Mouse (Mus musculus): ENCODE measurements around the gene 4930562C15Rik. TPM values are rescaled to one million over a fixed set of nuclear protein-coding genes. Genes with fewer than 3 reads are reported as not detected.

4930562C15Rik gene
- total and polyA plus RNA-seq, 3 experiments, result 0.12 to 0.21 TPM; not detected in 1

DNA sequence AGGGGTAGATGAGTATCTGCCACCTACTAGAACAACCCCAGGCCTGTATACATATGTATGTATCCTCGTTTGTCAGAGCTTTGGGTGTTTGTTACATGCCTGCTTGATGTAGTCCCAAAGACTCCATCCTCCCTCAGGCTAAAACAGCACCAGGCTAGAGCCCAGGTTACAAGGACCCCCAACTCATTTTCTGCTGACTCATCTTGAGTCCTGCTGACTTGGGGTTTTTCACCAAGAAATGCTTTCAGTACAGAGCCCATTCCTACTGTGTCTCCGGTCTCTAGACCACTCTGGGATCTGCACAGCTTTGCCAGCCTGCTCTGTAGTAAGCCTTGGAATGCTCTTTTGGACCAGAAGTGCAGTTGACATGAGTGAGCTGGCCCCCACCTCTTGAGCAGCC, 81.4 kb downstream of the 4930562C15Rik start:
- no peak overlapping the region for H3K27ac ChIP-seq (ENCODE audit: control insufficient read depth, low read depth, low read length)
- no peaks in the 10 kb centered on the region for H3K27me3 ChIP-seq (ENCODE audit: control insufficient read depth in 1 of 2, insufficient read depth in 2 of 2, low read length in 2 of 2)
- no peaks in the 10 kb centered on the region for H3K79me2 ChIP-seq (ENCODE audit: control insufficient read depth, insufficient read depth, low read length, poor library complexity)
- no peaks in the 10 kb centered on the region for H3K4me1 ChIP-seq (ENCODE audit: control insufficient read depth in 1 of 2, insufficient read depth in 2 of 2, low read length in 2 of 2)
- TF ChIP-seq MAFK (IDR thresholded peaks at IDR 0.05; ENCODE audit: borderline replicate concordance, low read depth, low read length), result 0 out of 2 replicates have a peak, but pooled peaks have one; percentile 26
- TF ChIP-seq MYC (IDR thresholded peaks at IDR 0.05; ENCODE audit: low read depth, low read length), result no peak
- TF ChIP-seq ZNF384 (IDR thresholded peaks at IDR 0.05; ENCODE audit: low read depth, low read length), result no peak
- no peak for TF ChIP-seq ZMIZ1 (IDR thresholded peaks at IDR 0.05; ENCODE audit: low read depth, low read length)
- no peak for DNase-seq (ENCODE audit: low read depth, low spot score)
- H3K4me3 ChIP-seq (ENCODE audit: control insufficient read depth in 1 of 2, insufficient read depth in 1 of 2, low read depth in 2 of 2, low read length in 2 of 2), result no peak overlapping the region
- no peaks in the 10 kb centered on the region; a peak in 1 of 4 replicates for H3K36me3 ChIP-seq (ENCODE audit: control insufficient read depth in 1 of 2, insufficient read depth in 2 of 2, low read length in 2 of 2)
- no peaks in the 10 kb centered on the region for H3K9me3 ChIP-seq (replicated peaks; ENCODE audit: insufficient read depth, low read length)
- no peak overlapping the region for H3K9ac ChIP-seq (ENCODE audit: control insufficient read depth, low read depth, low read length, poor library complexity, severe bottlenecking)

Other genes starting within 250 kb of the 4930562C15Rik start
- gene Glis2, start 240.7 kb upstream of the 4930562C15Rik start, total RNA-seq (2012; rRNA removed), result 0.42 and 0.62 TPM in 2 replicates
- 1 to 10 TPM in 1 of 2 experiments, not detected in 1; 5.0 TPM for gene Glis2, start 240.7 kb upstream of the 4930562C15Rik start, polyA plus RNA-seq (2012; ENCODE audit: insufficient read depth in 1 of 2, insufficient read length in 2 of 2, low read depth in 1 of 2, low replicate concordance in 2 of 2, missing spikeins in 1 of 2)
- 115 and 121 TPM in 2 replicates for gene Pam16, start 210.4 kb upstream of the 4930562C15Rik start, total RNA-seq (2012; rRNA removed)
- gene Pam16, start 210.4 kb upstream of the 4930562C15Rik start, polyA plus RNA-seq (2012; ENCODE audit: insufficient read depth in 1 of 2, insufficient read length in 2 of 2, low read depth in 1 of 2, low replicate concordance in 2 of 2, missing spikeins in 1 of 2), result 10 to 100 TPM in 1 of 2 experiments, not detected in 1; 13.6 TPM
- gene Vasn, start 195.5 kb upstream of the 4930562C15Rik start, total RNA-seq (2012; rRNA removed), result 0.16 and 0.19 TPM in 2 replicates
- 1 to 10 TPM in 1 of 2 experiments, not detected in 1; 3.1 TPM for gene Vasn, start 195.5 kb upstream of the 4930562C15Rik start, polyA plus RNA-seq (2012; ENCODE audit: insufficient read depth in 1 of 2, insufficient read length in 2 of 2, low read depth in 1 of 2, low replicate concordance in 2 of 2, missing spikeins in 1 of 2)
- gene Dnaja3, start 195.4 kb upstream of the 4930562C15Rik start, total RNA-seq (2012; rRNA removed), result 90.7 and 94.3 TPM in 2 replicates
- gene Dnaja3, start 195.4 kb upstream of the 4930562C15Rik start, polyA plus RNA-seq (2012; ENCODE audit: insufficient read depth in 1 of 2, insufficient read length in 2 of 2, low read depth in 1 of 2, low replicate concordance in 2 of 2, missing spikeins in 1 of 2), result 10 to 100 TPM in 1 of 2 experiments, not detected in 1; 91.8 TPM
- 9.8 and 11.5 TPM in 2 replicates for gene Coro7, start 155.6 kb upstream of the 4930562C15Rik start, total RNA-seq (2012; rRNA removed)
- 10 to 100 TPM in 1 of 2 experiments, not detected in 1; 38.3 TPM for gene Coro7, start 155.6 kb upstream of the 4930562C15Rik start, polyA plus RNA-seq (2012; ENCODE audit: insufficient read depth in 1 of 2, insufficient read length in 2 of 2, low read depth in 1 of 2, low replicate concordance in 2 of 2, missing spikeins in 1 of 2)
- 50.6 and 60.4 TPM in 2 replicates for gene Nmral1, start 116.1 kb upstream of the 4930562C15Rik start, total RNA-seq (2012; rRNA removed)
- gene Nmral1, start 116.1 kb upstream of the 4930562C15Rik start, polyA plus RNA-seq (2012; ENCODE audit: insufficient read depth in 1 of 2, insufficient read length in 2 of 2, low read depth in 1 of 2, low replicate concordance in 2 of 2, missing spikeins in 1 of 2), result 10 to 100 TPM in 1 of 2 experiments, not detected in 1; 54.6 TPM
- 41.5 and 45.7 TPM in 2 replicates for gene Hmox2, start 109.1 kb upstream of the 4930562C15Rik start, total RNA-seq (2012; rRNA removed)
- gene Hmox2, start 109.1 kb upstream of the 4930562C15Rik start, polyA plus RNA-seq (2012; ENCODE audit: insufficient read depth in 1 of 2, insufficient read length in 2 of 2, low read depth in 1 of 2, low replicate concordance in 2 of 2, missing spikeins in 1 of 2), result 10 to 100 TPM in 1 of 2 experiments, not detected in 1; 75.0 TPM
- gene Cdip1, start 45.1 kb upstream of the 4930562C15Rik start, total RNA-seq (2012; rRNA removed), result 18.9 and 24.8 TPM in 2 replicates
- gene Cdip1, start 45.1 kb upstream of the 4930562C15Rik start, polyA plus RNA-seq (2012; ENCODE audit: insufficient read depth in 1 of 2, insufficient read length in 2 of 2, low read depth in 1 of 2, low replicate concordance in 2 of 2, missing spikeins in 1 of 2), result 10 to 100 TPM; 32.8 to 97.8 TPM
- gene Ubald1, start 44.9 kb downstream of the 4930562C15Rik start, total RNA-seq (2012; rRNA removed), result 2.8 and 4.3 TPM in 2 replicates
- gene Ubald1, start 44.9 kb downstream of the 4930562C15Rik start, polyA plus RNA-seq (2012; ENCODE audit: insufficient read depth in 1 of 2, insufficient read length in 2 of 2, low read depth in 1 of 2, low replicate concordance in 2 of 2, missing spikeins in 1 of 2), result 10 to 100 TPM in 1 of 2 experiments, not detected in 1; 25.6 TPM
- gene Mgrn1, start 50.8 kb downstream of the 4930562C15Rik start, total RNA-seq (2012; rRNA removed), result 8.4 and 9.8 TPM in 2 replicates
- 10 to 100 TPM in 1 of 2 experiments, not detected in 1; 25.0 TPM for gene Mgrn1, start 50.8 kb downstream of the 4930562C15Rik start, polyA plus RNA-seq (2012; ENCODE audit: insufficient read depth in 1 of 2, insufficient read length in 2 of 2, low read depth in 1 of 2, low replicate concordance in 2 of 2, missing spikeins in 1 of 2)
- 34.2 and 41.1 TPM in 2 replicates for gene Nudt16l1, start 103.3 kb downstream of the 4930562C15Rik start, total RNA-seq (2012; rRNA removed)
- gene Nudt16l1, start 103.3 kb downstream of the 4930562C15Rik start, polyA plus RNA-seq (2012; ENCODE audit: insufficient read depth in 1 of 2, insufficient read length in 2 of 2, low read depth in 1 of 2, low replicate concordance in 2 of 2, missing spikeins in 1 of 2), result 10 to 100 TPM in 1 of 2 experiments, not detected in 1; 69.3 TPM
- 19.9 and 27.1 TPM in 2 replicates for gene Anks3, start 128.8 kb downstream of the 4930562C15Rik start, total RNA-seq (2012; rRNA removed)
- gene Anks3, start 128.8 kb downstream of the 4930562C15Rik start, polyA plus RNA-seq (2012; ENCODE audit: insufficient read depth in 1 of 2, insufficient read length in 2 of 2, low read depth in 1 of 2, low replicate concordance in 2 of 2, missing spikeins in 1 of 2), result 10 to 100 TPM in 1 of 2 experiments, not detected in 1; 33.9 TPM
- not detected in 2 replicates for gene Sept12, start 162.4 kb downstream of the 4930562C15Rik start, total RNA-seq (2012; rRNA removed)
- under 1 TPM in 1 of 2 experiments, not detected in 1; 0.07 TPM for gene Sept12, start 162.4 kb downstream of the 4930562C15Rik start, polyA plus RNA-seq (2012; ENCODE audit: insufficient read depth in 1 of 2, insufficient read length in 2 of 2, low read depth in 1 of 2, low replicate concordance in 2 of 2, missing spikeins in 1 of 2)
- gene Smim22, start 171.9 kb downstream of the 4930562C15Rik start, total RNA-seq (2012; rRNA removed), result not detected in 2 replicates
- not detected for gene Smim22, start 171.9 kb downstream of the 4930562C15Rik start, polyA plus RNA-seq (2012; ENCODE audit: insufficient read depth in 1 of 2, insufficient read length in 2 of 2, low read depth in 1 of 2, low replicate concordance in 2 of 2, missing spikeins in 1 of 2)
- 1.7 and 1.9 TPM in 2 replicates for gene Rogdi, start 178.1 kb downstream of the 4930562C15Rik start, total RNA-seq (2012; rRNA removed)
- 10 to 100 TPM in 1 of 2 experiments, not detected in 1; 17.8 TPM for gene Rogdi, start 178.1 kb downstream of the 4930562C15Rik start, polyA plus RNA-seq (2012; ENCODE audit: insufficient read depth in 1 of 2, insufficient read length in 2 of 2, low read depth in 1 of 2, low replicate concordance in 2 of 2, missing spikeins in 1 of 2)
- 63.6 and 68.7 TPM in 2 replicates for gene Glyr1, start 214.4 kb downstream of the 4930562C15Rik start, total RNA-seq (2012; rRNA removed)
- 100 to 1,000 TPM in 1 of 2 experiments, 10 to 100 TPM in 1; 44.8 to 103 TPM for gene Glyr1, start 214.4 kb downstream of the 4930562C15Rik start, polyA plus RNA-seq (2012; ENCODE audit: insufficient read depth in 1 of 2, insufficient read length in 2 of 2, low read depth in 1 of 2, low replicate concordance in 2 of 2, missing spikeins in 1 of 2)
- 14.9 and 18.1 TPM in 2 replicates for gene Ubn1, start 214.6 kb downstream of the 4930562C15Rik start, total RNA-seq (2012; rRNA removed)
- 10 to 100 TPM; 24.9 to 34.5 TPM for gene Ubn1, start 214.6 kb downstream of the 4930562C15Rik start, polyA plus RNA-seq (2012; ENCODE audit: insufficient read depth in 1 of 2, insufficient read length in 2 of 2, low read depth in 1 of 2, low replicate concordance in 2 of 2, missing spikeins in 1 of 2)